Mouse (Mus musculus): ENCODE measurements around the gene Epb41l4b. TPM values are rescaled to one million over a fixed set of nuclear protein-coding genes. Genes with fewer than 3 reads are reported as not detected.

Epb41l4b gene
- polyA plus RNA-seq, 1 experiment, result 1.1 TPM

GRCm38 (mm10) chr4:57055635-57056034 is 87.6 kb downstream of the Epb41l4b start:
- peaks cover 56% of the 10 kb centered on the region for H3K27me3 ChIP-seq (ENCODE audit: control insufficient read depth, insufficient read depth, insufficient read length)
- H3K79me3 ChIP-seq (ENCODE audit: low read depth), result no peaks in the 10 kb centered on the region
- H3K79me2 ChIP-seq (ENCODE audit: control insufficient read depth, insufficient read depth), result no peaks in the 10 kb centered on the region
- H3K4me3 ChIP-seq (ENCODE audit: insufficient read depth, poor library complexity, severe bottlenecking), result no peak overlapping the region
- H3K36me3 ChIP-seq (ENCODE audit: control insufficient read depth, insufficient read depth), result no peaks in the 10 kb centered on the region
- TF ChIP-seq CEBPB (IDR thresholded peaks at IDR 0.05; ENCODE audit: low read depth) (no peak), MYOD1 (IDR thresholded peaks at IDR 0.05; ENCODE audit: control insufficient read depth, insufficient read length, low read depth) (no peak), FOSL1 (IDR thresholded peaks at IDR 0.05; ENCODE audit: insufficient read depth, low read length, poor library complexity, severe bottlenecking) (no peak), USF1 (IDR thresholded peaks at IDR 0.05; ENCODE audit: low read depth) (no peak)
- no peak overlapping the region for H3ac ChIP-seq (ENCODE audit: control insufficient read depth, insufficient read length, low read depth)

GRCm38 (mm10) chr4:57049281-57049921 is 93.8 kb downstream of the Epb41l4b start:
- Histone ChIP-seq H3K79me2 (ENCODE audit: control insufficient read depth, insufficient read depth) (no peaks in the 10 kb centered on the region), H3K4me3 (ENCODE audit: insufficient read depth, poor library complexity, severe bottlenecking) (no peak overlapping the region)

GRCm38 (mm10) chr4:57048566-57048965 is 94.7 kb downstream of the Epb41l4b start:
- peaks cover 4% of the 10 kb centered on the region for H3K27me3 ChIP-seq (ENCODE audit: control insufficient read depth, insufficient read depth, insufficient read length)
- no peaks in the 10 kb centered on the region for H3K36me3 ChIP-seq (ENCODE audit: control insufficient read depth, insufficient read depth)
- no peaks in the 10 kb centered on the region for H3K79me2 ChIP-seq (ENCODE audit: control insufficient read depth, insufficient read depth)
- no peaks in the 10 kb centered on the region for H3K79me3 ChIP-seq (ENCODE audit: low read depth)
- H3K4me3 ChIP-seq (ENCODE audit: insufficient read depth, poor library complexity, severe bottlenecking), result no peak overlapping the region
- TF ChIP-seq CEBPB (IDR thresholded peaks at IDR 0.05; ENCODE audit: low read depth), result no peak
- TF ChIP-seq MYOD1 (IDR thresholded peaks at IDR 0.05; ENCODE audit: control insufficient read depth, insufficient read length, low read depth), result no peak
- TF ChIP-seq FOSL1 (IDR thresholded peaks at IDR 0.05; ENCODE audit: insufficient read depth, low read length, poor library complexity, severe bottlenecking), result no peak
- TF ChIP-seq USF1 (IDR thresholded peaks at IDR 0.05; ENCODE audit: low read depth), result no peak
- TF ChIP-seq CTCF (IDR thresholded peaks at IDR 0.05; ENCODE audit: control insufficient read depth, insufficient read depth, insufficient read length), result no peak
- TF ChIP-seq MYOG (IDR thresholded peaks at IDR 0.05; ENCODE audit: control insufficient read depth, extremely low read depth, insufficient read length), result no peak
- no peak for TF ChIP-seq MAX (IDR thresholded peaks at IDR 0.05)
- H3ac ChIP-seq (ENCODE audit: control insufficient read depth, insufficient read length, low read depth), result no peak overlapping the region

More at GRCm38 (mm10) chr4:57049281-57049921, 93.8 kb downstream of the Epb41l4b start:
- peaks cover 4% of the 10 kb centered on the region for H3K27me3 ChIP-seq (ENCODE audit: control insufficient read depth, insufficient read depth, insufficient read length)
- H3ac ChIP-seq (ENCODE audit: control insufficient read depth, insufficient read length, low read depth), result no peak overlapping the region
- TF ChIP-seq CEBPB (IDR thresholded peaks at IDR 0.05; ENCODE audit: low read depth) (no peak), FOSL1 (IDR thresholded peaks at IDR 0.05; ENCODE audit: insufficient read depth, low read length, poor library complexity, severe bottlenecking) (no peak), MAX (IDR thresholded peaks at IDR 0.05) (no peak), CTCF (IDR thresholded peaks at IDR 0.05; ENCODE audit: control insufficient read depth, insufficient read depth, insufficient read length) (no peak), MYOD1 (IDR thresholded peaks at IDR 0.05; ENCODE audit: control insufficient read depth, insufficient read length, low read depth) (no peak), MYOG (IDR thresholded peaks at IDR 0.05; ENCODE audit: control insufficient read depth, extremely low read depth, insufficient read length) (no peak), USF1 (IDR thresholded peaks at IDR 0.05; ENCODE audit: low read depth) (no peak)
- no peaks in the 10 kb centered on the region for H3K79me3 ChIP-seq (ENCODE audit: low read depth)
- no peaks in the 10 kb centered on the region for H3K36me3 ChIP-seq (ENCODE audit: control insufficient read depth, insufficient read depth)

GRCm38 (mm10) chr4:57046160-57046571 is 97.1 kb downstream of the Epb41l4b start:
- Histone ChIP-seq H3K27me3 (ENCODE audit: control insufficient read depth, insufficient read depth, insufficient read length) (no peaks in the 10 kb centered on the region), H3K36me3 (ENCODE audit: control insufficient read depth, insufficient read depth) (no peaks in the 10 kb centered on the region), H3K79me3 (ENCODE audit: low read depth) (no peaks in the 10 kb centered on the region), H3K4me3 (ENCODE audit: insufficient read depth, poor library complexity, severe bottlenecking) (no peak overlapping the region), H3K79me2 (ENCODE audit: control insufficient read depth, insufficient read depth) (no peaks in the 10 kb centered on the region), H3ac (ENCODE audit: control insufficient read depth, insufficient read length, low read depth) (no peak overlapping the region)
- TF ChIP-seq CEBPB (IDR thresholded peaks at IDR 0.05; ENCODE audit: low read depth) (no peak), MYOG (IDR thresholded peaks at IDR 0.05; ENCODE audit: control insufficient read depth, extremely low read depth, insufficient read length) (no peak), MAX (IDR thresholded peaks at IDR 0.05) (no peak), USF1 (IDR thresholded peaks at IDR 0.05; ENCODE audit: low read depth) (no peak), MYOD1 (IDR thresholded peaks at IDR 0.05; ENCODE audit: control insufficient read depth, insufficient read length, low read depth) (no peak), FOSL1 (IDR thresholded peaks at IDR 0.05; ENCODE audit: insufficient read depth, low read length, poor library complexity, severe bottlenecking) (no peak), CTCF (IDR thresholded peaks at IDR 0.05; ENCODE audit: control insufficient read depth, insufficient read depth, insufficient read length) (no peak)

- Histone ChIP-seq H3K36me3 (ENCODE audit: control insufficient read depth, insufficient read depth) (no peaks in the 10 kb centered on the region), H3K4me3 (ENCODE audit: insufficient read depth, poor library complexity, severe bottlenecking) (no peak overlapping the region), H3ac (ENCODE audit: control insufficient read depth, insufficient read length, low read depth) (no peak overlapping the region), H3K79me2 (ENCODE audit: control insufficient read depth, insufficient read depth) (no peaks in the 10 kb centered on the region), H3K27me3 (ENCODE audit: control insufficient read depth, insufficient read depth, insufficient read length) (peaks cover 5% of the 10 kb centered on the region), H3K79me3 (ENCODE audit: low read depth) (no peaks in the 10 kb centered on the region)
- no peak for TF ChIP-seq MAX (IDR thresholded peaks at IDR 0.05)
- TF ChIP-seq FOSL1 (IDR thresholded peaks at IDR 0.05; ENCODE audit: insufficient read depth, low read length, poor library complexity, severe bottlenecking), result no peak
These were observed 99.6 kb downstream of the Epb41l4b start for GRCm38 (mm10) chr4:57043621-57044020.

- no peak for TF ChIP-seq MYOD1 (IDR thresholded peaks at IDR 0.05; ENCODE audit: control insufficient read depth, insufficient read length, low read depth)
- no peak for TF ChIP-seq FOSL1 (IDR thresholded peaks at IDR 0.05; ENCODE audit: insufficient read depth, low read length, poor library complexity, severe bottlenecking)
- no peak for TF ChIP-seq USF1 (IDR thresholded peaks at IDR 0.05; ENCODE audit: low read depth)
- no peak for TF ChIP-seq MYOG (IDR thresholded peaks at IDR 0.05; ENCODE audit: control insufficient read depth, extremely low read depth, insufficient read length)
- no peak for TF ChIP-seq CEBPB (IDR thresholded peaks at IDR 0.05; ENCODE audit: low read depth)
- TF ChIP-seq MAX (IDR thresholded peaks at IDR 0.05), result no peak
- no peak for TF ChIP-seq CTCF (IDR thresholded peaks at IDR 0.05; ENCODE audit: control insufficient read depth, insufficient read depth, insufficient read length)
- no peaks in the 10 kb centered on the region for H3K79me3 ChIP-seq (ENCODE audit: low read depth)
- H3ac ChIP-seq (ENCODE audit: control insufficient read depth, insufficient read length, low read depth), result no peak overlapping the region
- no peaks in the 10 kb centered on the region for H3K79me2 ChIP-seq (ENCODE audit: control insufficient read depth, insufficient read depth)
- no peaks in the 10 kb centered on the region for H3K36me3 ChIP-seq (ENCODE audit: control insufficient read depth, insufficient read depth)
- H3K27me3 ChIP-seq (ENCODE audit: control insufficient read depth, insufficient read depth, insufficient read length), result peaks cover 10% of the 10 kb centered on the region
- no peak overlapping the region for H3K4me3 ChIP-seq (ENCODE audit: insufficient read depth, poor library complexity, severe bottlenecking)
These were observed 101.6 kb downstream of the Epb41l4b start for GRCm38 (mm10) chr4:57041661-57042060.
